Mouse (Mus musculus) lung, embryonic 15.5 days (tissue): Measurements from ENCODE around the gene Dctn3. TPM values are rescaled to one million over a fixed set of nuclear protein-coding genes. Genes with fewer than 3 reads are reported as not detected.

Experiments
- ATAC-seq: fragments of 200-750 bp; cut with Nextera tagmentation; 2 replicates; pipeline ENCODE4 v1.8.0; 2017; ENCODE audit warnings: moderate number of reproducible peaks, borderline replicate concordance; ENCODE audit not compliant: low FRiP score, low TSS enrichment; ENCODE audit errors: extremely low read depth
- H3K27ac ChIP-seq: fragments of 300-500 bp; sonication (generic); 2 replicates; pipeline ENCODE4 v1.5.1; 2015; ENCODE audit warnings: moderate library complexity, mild to moderate bottlenecking, inconsistent platforms
- H3K27me3 ChIP-seq: fragments of 300-500 bp; sonication (generic); 2 replicates; pipeline ENCODE4 v1.6.1; 2015; ENCODE audit warnings: inconsistent platforms
- H3K36me3 ChIP-seq: fragments of 300-500 bp; sonication (generic); 2 replicates; pipeline ENCODE4 v1.6.1; 2015; ENCODE audit warnings: inconsistent platforms
- H3K4me1 ChIP-seq: fragments of 300-500 bp; sonication (generic); 2 replicates; pipeline ENCODE4 v1.6.1; 2015; ENCODE audit warnings: inconsistent platforms
- H3K4me2 ChIP-seq: fragments of 300-500 bp; sonication (generic); 2 replicates; pipeline ENCODE4 v1.6.1; 2015; ENCODE audit warnings: inconsistent platforms, mild to moderate bottlenecking, moderate library complexity
- H3K4me3 ChIP-seq: fragments of 300-500 bp; sonication (generic); 2 replicates; pipeline ENCODE4 v1.5.1; 2015; ENCODE audit warnings: mild to moderate bottlenecking, inconsistent platforms
- H3K9ac ChIP-seq: fragments of 300-500 bp; sonication (generic); 2 replicates; pipeline ENCODE4 v1.6.1; 2015; ENCODE audit warnings: inconsistent platforms
- H3K9me3 ChIP-seq: fragments of 300-500 bp; sonication (generic); 2 replicates; pipeline ENCODE4 v1.6.1; 2016; ENCODE audit warnings: inconsistent platforms
- WGBS: fragments of 180-500 bp; shearing (Covaris S2); methylation state at CpG from one replicate; pipeline ENCODE4 v1.1.7; 2015; 5-methylcytosine and 5-hydroxymethylcytosine counted together
- polyA plus RNA-seq: library from polyadenylated mRNA; unstranded; fragments of >200 nt; fragmentation: Nextera tagmentation; extraction: Ambion mirVana; gene quantifications from 2 replicates; pipeline ENCODE4 v1.2.1, GENCODE M21; 2015

Gene Dctn3
- polyA plus RNA-seq, 1 experiment from 2014 or later: 133 TPM

- WGBS: 40% methylated on average over 13 of the region's 13 CpGs
- Histone ChIP-seq H3K4me3 (no peak overlapping the region), H3K27me3 (no peaks in the 10 kb centered on the region), H3K4me2 (peak overlapping the region; percentile 33), H3K27ac (peak overlapping the region; percentile 51), H3K36me3 (no peaks in the 10 kb centered on the region), H3K9me3 (no peaks in the 10 kb centered on the region), H3K9ac (no peak overlapping the region), H3K4me1 (peaks cover 56% of the 10 kb centered on the region)
- peak; percentile 81 for ATAC-seq
These were observed 45.9 kb downstream of the Dctn3 start for GRCm38 (mm10) chr4:41677006-41677629.

- peaks cover 60% of the 10 kb centered on the region for H3K4me1 ChIP-seq
These were observed 46.5 kb downstream of the Dctn3 start for GRCm38 (mm10) chr4:41676248-41677005.

GRCm38 (mm10) chr4:41673186-41673585 is 49.8 kb downstream of the Dctn3 start:
- Histone ChIP-seq H3K27ac (no peak overlapping the region), H3K9me3 (no peaks in the 10 kb centered on the region), H3K27me3 (no peaks in the 10 kb centered on the region), H3K4me3 (no peak overlapping the region), H3K4me1 (peaks cover 45% of the 10 kb centered on the region), H3K9ac (no peak overlapping the region), H3K36me3 (no peaks in the 10 kb centered on the region), H3K4me2 (no peak overlapping the region)
- ATAC-seq: no peak
- WGBS: 57% methylated on average over 19 of the region's 19 CpGs

More at GRCm38 (mm10) chr4:41676248-41677005, 46.5 kb downstream of the Dctn3 start:
- H3K27me3 ChIP-seq: no peaks in the 10 kb centered on the region
- WGBS: 44% methylated on average over 17 of the region's 17 CpGs
- H3K4me2 ChIP-seq: peak overlapping the region; percentile 33
- 0 out of 2 replicates have a peak overlapping the region, but pooled peaks have one; percentile 5 for H3K9ac ChIP-seq
- no peak for ATAC-seq
- H3K4me3 ChIP-seq: no peak overlapping the region
- H3K9me3 ChIP-seq: no peaks in the 10 kb centered on the region
- H3K36me3 ChIP-seq: no peaks in the 10 kb centered on the region
- peak overlapping the region; percentile 51 for H3K27ac ChIP-seq

GRCm38 (mm10) chr4:41672522-41672963 is 50.4 kb downstream of the Dctn3 start:
- no peaks in the 10 kb centered on the region for H3K36me3 ChIP-seq
- H3K4me1 ChIP-seq: peaks cover 39% of the 10 kb centered on the region
- no peak overlapping the region for H3K4me2 ChIP-seq
- no peak overlapping the region for H3K4me3 ChIP-seq
- H3K27me3 ChIP-seq: no peaks in the 10 kb centered on the region
- ATAC-seq: no peak
- H3K9ac ChIP-seq: no peak overlapping the region
- H3K9me3 ChIP-seq: no peaks in the 10 kb centered on the region
- 31% methylated on average over 8 of the region's 8 CpGs for WGBS
- H3K27ac ChIP-seq: no peak overlapping the region

- no peak for ATAC-seq
These were observed 50.9 kb downstream of the Dctn3 start for GRCm38 (mm10) chr4:41671963-41672480.

GRCm38 (mm10) chr4:41671500-41671899 is 51.5 kb downstream of the Dctn3 start:
- no peak overlapping the region for H3K9ac ChIP-seq
- H3K4me1 ChIP-seq: peaks cover 30% of the 10 kb centered on the region
- ATAC-seq: no peak
- H3K27me3 ChIP-seq: no peaks in the 10 kb centered on the region
- H3K4me2 ChIP-seq: no peak overlapping the region
- H3K9me3 ChIP-seq: no peaks in the 10 kb centered on the region
- 50% methylated on average over 5 of the region's 5 CpGs for WGBS
- H3K36me3 ChIP-seq: no peaks in the 10 kb centered on the region
- H3K4me3 ChIP-seq: no peak overlapping the region
- no peak overlapping the region for H3K27ac ChIP-seq

More at GRCm38 (mm10) chr4:41671963-41672480, 50.9 kb downstream of the Dctn3 start:
- no peaks in the 10 kb centered on the region for H3K36me3 ChIP-seq
- peaks cover 35% of the 10 kb centered on the region for H3K4me1 ChIP-seq
- no peak overlapping the region for H3K4me2 ChIP-seq
- H3K9me3 ChIP-seq: no peaks in the 10 kb centered on the region
- WGBS: 30% methylated on average over 8 of the region's 8 CpGs
- H3K27me3 ChIP-seq: no peaks in the 10 kb centered on the region
- no peak overlapping the region for H3K9ac ChIP-seq
- no peak overlapping the region for H3K4me3 ChIP-seq
- H3K27ac ChIP-seq: no peak overlapping the region

- H3K27ac ChIP-seq: no peak overlapping the region
- no peak overlapping the region for H3K4me3 ChIP-seq
- no peaks in the 10 kb centered on the region for H3K36me3 ChIP-seq
- no peaks in the 10 kb centered on the region for H3K27me3 ChIP-seq
- H3K4me1 ChIP-seq: peaks cover 23% of the 10 kb centered on the region
- H3K4me2 ChIP-seq: no peak overlapping the region
- no peak overlapping the region for H3K9ac ChIP-seq
- no peaks in the 10 kb centered on the region for H3K9me3 ChIP-seq
- WGBS: 81% methylated on average over 18 of the region's 18 CpGs
- ATAC-seq: no peak
These were observed 52.1 kb downstream of the Dctn3 start for GRCm38 (mm10) chr4:41670836-41671235.

- H3K4me3 ChIP-seq: no peak overlapping the region
- H3K4me1 ChIP-seq: peaks cover 12% of the 10 kb centered on the region
- ATAC-seq: no peak
- no peak overlapping the region for H3K9ac ChIP-seq
- H3K36me3 ChIP-seq: no peaks in the 10 kb centered on the region
- H3K27me3 ChIP-seq: no peaks in the 10 kb centered on the region
- H3K27ac ChIP-seq: no peak overlapping the region
- no peaks in the 10 kb centered on the region for H3K9me3 ChIP-seq
- WGBS: 73% methylated on average over 11 of the region's 11 CpGs
- no peak overlapping the region for H3K4me2 ChIP-seq
These were observed 56.3 kb downstream of the Dctn3 start for GRCm38 (mm10) chr4:41666646-41667045.

- Histone ChIP-seq H3K27me3 (no peaks in the 10 kb centered on the region), H3K9me3 (no peaks in the 10 kb centered on the region), H3K4me1 (peaks cover 19% of the 10 kb centered on the region), H3K27ac (no peak overlapping the region), H3K36me3 (no peaks in the 10 kb centered on the region), H3K9ac (no peak overlapping the region), H3K4me2 (no peak overlapping the region), H3K4me3 (no peak overlapping the region)
- ATAC-seq: 0 out of 2 replicates have a peak, but pooled peaks have one; percentile 7
- WGBS: 11% methylated on average over 5 of the region's 8 CpGs
These were observed 57.8 kb downstream of the Dctn3 start for GRCm38 (mm10) chr4:41665009-41665675.
